Mouse (Mus musculus): ENCODE measurements at regions not wholly inside any gene's neighbourhood (a gene's known extent, or its start where the extent isn't known, plus 50 kb on each side); places are given as distances from the start of the nearest gene placed in this dataset.

- DNase-seq (ENCODE audit: low spot score in 2 of 2), result no peak
Observed at GRCm38 (mm10) chr10:99902280-99903231, 112.9 kb upstream of the Kitl start.

GRCm38 (mm10) chr10:99900955-99901835, 114.2 kb upstream of the Kitl start:
- no peak for DNase-seq (ENCODE audit: low spot score in 2 of 2)

GRCm38 (mm10) chr10:99893999-99894398, 121.4 kb upstream of the Kitl start:
- DNase-seq (ENCODE audit: low spot score in 2 of 2), result no peak

GRCm38 (mm10) chr10:99891899-99892298, 123.5 kb upstream of the Kitl start:
- no peak for DNase-seq (ENCODE audit: low spot score in 2 of 2)

- no peak for DNase-seq (ENCODE audit: low spot score in 2 of 2)
Observed at GRCm38 (mm10) chr10:99881901-99882300, 122.4 kb upstream of the Csl start.

- DNase-seq (ENCODE audit: low spot score in 2 of 2), result no peak
Observed at GRCm38 (mm10) chr10:99879362-99879761, 119.9 kb upstream of the Csl start.

GRCm38 (mm10) chr10:99864711-99865110, 105.3 kb upstream of the Csl start:
- DNase-seq (ENCODE audit: low spot score in 2 of 2), result no peak

GRCm38 (mm10) chr10:99860322-99861089, 101.0 kb upstream of the Csl start:
- DNase-seq (ENCODE audit: low spot score in 2 of 2), result no peak

- DNase-seq (ENCODE audit: low spot score in 2 of 2), result no peak
Observed at GRCm38 (mm10) chr10:99844110-99844509, 84.7 kb upstream of the Csl start.

GRCm38 (mm10) chr10:99841167-99841843, 81.8 kb upstream of the Csl start:
- no peak for DNase-seq (ENCODE audit: low spot score in 2 of 2)

GRCm38 (mm10) chr10:99840179-99840876, 80.9 kb upstream of the Csl start:
- DNase-seq (ENCODE audit: low spot score in 2 of 2), result no peak

- no peak for DNase-seq (ENCODE audit: low spot score in 2 of 2)
Observed at GRCm38 (mm10) chr10:99836835-99837412, 77.5 kb upstream of the Csl start.

GRCm38 (mm10) chr10:99834905-99835633, 75.6 kb upstream of the Csl start:
- DNase-seq (ENCODE audit: low spot score in 2 of 2), result no peak

- no peak for DNase-seq (ENCODE audit: low spot score in 2 of 2)
Observed at GRCm38 (mm10) chr10:99829974-99830373, 70.5 kb upstream of the Csl start.

GRCm38 (mm10) chr10:99827476-99827875, 68.0 kb upstream of the Csl start:
- no peak for DNase-seq (ENCODE audit: low spot score in 2 of 2)

GRCm38 (mm10) chr10:99825881-99826280, 66.4 kb upstream of the Csl start:
- DNase-seq (ENCODE audit: low spot score in 2 of 2), result no peak

GRCm38 (mm10) chr10:99812069-99812650, 52.7 kb upstream of the Csl start:
- DNase-seq (ENCODE audit: low spot score in 2 of 2), result no peak

GRCm38 (mm10) chr10:99811430-99811829, 52.0 kb upstream of the Csl start:
- DNase-seq (ENCODE audit: low spot score in 2 of 2), result no peak

Data from right cerebral cortex, adult 2 months (tissue).